Mouse (Mus musculus) small intestine, adult 2 months (tissue): Measurements from ENCODE around the gene Vkorc1. TPM values are rescaled to one million over a fixed set of nuclear protein-coding genes. Genes with fewer than 3 reads are reported as not detected.

ENCODE experiments used
- H3K27ac ChIP-seq: fragments of 200-500 bp; 2 replicates; pipeline ENCODE4 v1.5.1; 2012; ENCODE audit warnings: low read depth, low read length, control low read depth, inconsistent platforms; ENCODE audit not compliant: insufficient read depth
- H3K27me3 ChIP-seq: fragments of 200-500 bp; 2 replicates; pipeline ENCODE4 v1.6.1; 2012; ENCODE audit warnings: mild to moderate bottlenecking, moderate library complexity, low read length, inconsistent platforms; ENCODE audit not compliant: control insufficient read depth, insufficient read depth
- H3K36me3 ChIP-seq: fragments of 200-500 bp; 2 replicates; pipeline ENCODE4 v1.6.1; 2012; ENCODE audit warnings: mild to moderate bottlenecking, low read length, control low read depth, inconsistent platforms; ENCODE audit not compliant: control insufficient read depth, insufficient read depth
- H3K4me1 ChIP-seq: fragments of 200-500 bp; 2 replicates; pipeline ENCODE4 v1.6.1; 2012; ENCODE audit warnings: low read length, inconsistent platforms, mixed read lengths; ENCODE audit not compliant: control insufficient read depth, insufficient read depth, insufficient read length
- H3K4me3 ChIP-seq: fragments of 200-500 bp; 2 replicates; pipeline ENCODE4 v1.5.1; 2012; ENCODE audit warnings: low read depth, mild to moderate bottlenecking, control low read depth, inconsistent platforms, low read length, moderate library complexity
- CTCF ChIP-seq: fragments of 200-500 bp; IDR thresholded peaks from 2 replicates; pipeline ENCODE4 v1.5.1; 2012; ENCODE audit warnings: low read depth, mild to moderate bottlenecking, control low read depth, inconsistent platforms, low read length, moderate library complexity, mixed read lengths; ENCODE audit not compliant: insufficient replicate concordance, insufficient read length; ENCODE audit errors: extremely low read depth
- POLR2A ChIP-seq: fragments of 200-500 bp; IDR thresholded peaks from 2 replicates; pipeline ENCODE4 v1.6.1; 2012; ENCODE audit warnings: low read depth, mild to moderate bottlenecking, control low read depth, inconsistent platforms, low read length, moderate library complexity
- WGBS: fragments of 180-500 bp; shearing (Covaris S2); methylation state at CpG from one replicate; pipeline ENCODE4 v1.1.7; 2018; 5-methylcytosine and 5-hydroxymethylcytosine counted together
- polyA plus RNA-seq: library from polyadenylated mRNA; depleted of rRNA; stranded (reverse); fragments of >200 nt; gene quantifications from 2 replicates; pipeline ENCODE4 v1.2.3, GENCODE M21; 2012

Gene Vkorc1
- polyA plus RNA-seq, 1 experiment = 94.3 TPM

DNA sequence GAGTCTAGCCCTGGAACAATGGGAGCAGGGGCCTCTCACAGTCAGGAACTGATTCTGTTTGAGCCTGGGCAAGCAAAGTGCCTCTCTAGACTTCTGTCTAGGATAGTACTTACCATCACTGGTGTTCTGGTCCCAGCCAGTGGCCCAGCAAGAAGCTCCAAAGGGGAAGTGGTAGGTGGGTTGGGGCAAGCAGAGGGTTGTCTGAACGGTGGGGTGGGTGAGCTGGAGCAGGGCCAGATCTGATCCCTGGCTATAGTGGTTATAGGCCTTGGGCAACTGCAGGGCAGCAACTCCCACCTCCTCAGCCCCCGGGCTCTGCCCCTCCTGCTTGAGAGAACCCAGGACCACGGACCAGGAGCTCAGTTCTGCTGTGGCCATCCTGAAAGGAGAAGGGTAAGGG lies 6.6 kb downstream of the Vkorc1 start:
- Histone ChIP-seq H3K4me1 (peaks cover 2% of the 10 kb centered on the region; the same call in 1 of the 2 replicates), H3K27me3 (no peaks in the 10 kb centered on the region), H3K27ac (no peak overlapping the region), H3K4me3 (no peak overlapping the region), H3K36me3 (peaks cover 54% of the 10 kb centered on the region)
- TF ChIP-seq CTCF = no peak
- no peak for TF ChIP-seq POLR2A
- 67% methylated on average over 3 of the region's 3 CpGs for WGBS

DNA sequence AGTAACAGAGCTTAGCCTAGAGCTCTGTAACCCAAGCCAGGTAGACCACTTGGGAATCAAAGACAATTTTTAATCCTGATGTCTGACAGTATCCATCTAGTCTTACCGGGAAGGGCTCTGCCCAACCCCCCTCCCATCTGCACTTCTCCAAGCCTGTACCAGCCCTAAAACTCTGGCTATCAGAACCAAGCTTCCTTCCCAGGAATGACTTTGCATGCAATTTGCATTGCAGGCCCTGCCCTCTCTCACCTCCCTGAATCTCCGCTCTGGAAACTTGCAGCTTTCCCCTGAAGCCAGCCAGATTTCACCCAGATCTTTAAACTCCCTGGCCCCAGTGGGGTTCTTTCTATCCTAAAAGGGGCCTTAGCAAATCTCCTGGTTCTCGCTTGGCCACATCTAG lies 7.6 kb downstream of the Vkorc1 start:
- no peak overlapping the region for H3K27ac ChIP-seq
- TF ChIP-seq CTCF (no peak), POLR2A (no peak)
- no peaks in the 10 kb centered on the region for H3K27me3 ChIP-seq
- peaks cover 60% of the 10 kb centered on the region for H3K36me3 ChIP-seq
- H3K4me3 ChIP-seq = no peak overlapping the region
- WGBS = 86% methylated on average over 3 of the region's 3 CpGs
- H3K4me1 ChIP-seq = peaks cover 4% of the 10 kb centered on the region

DNA sequence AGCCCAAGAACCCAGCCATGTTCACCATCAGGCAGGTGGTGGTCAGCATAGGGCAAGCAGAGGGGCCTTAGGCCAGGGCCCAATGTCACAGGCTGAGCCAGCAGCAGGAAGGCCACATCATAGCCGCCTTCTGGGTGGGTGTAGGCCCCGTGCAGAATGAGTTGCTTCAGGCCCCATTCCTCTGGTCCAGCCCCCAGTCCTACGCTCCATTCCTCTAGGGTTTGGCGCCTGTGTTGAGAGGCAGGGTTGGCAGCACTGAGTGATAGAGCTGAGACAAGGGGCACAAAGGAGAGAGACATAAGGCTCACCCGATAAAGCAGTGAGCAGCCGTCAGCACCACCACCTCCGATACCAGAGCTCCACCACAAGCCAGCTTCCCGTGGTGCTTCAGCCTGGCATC lies 8.2 kb downstream of the Vkorc1 start:
- 85% methylated on average over 8 of the region's 8 CpGs for WGBS
- no peak overlapping the region for H3K27ac ChIP-seq
- no peak overlapping the region for H3K4me3 ChIP-seq
- peaks cover 66% of the 10 kb centered on the region for H3K36me3 ChIP-seq
- peaks cover 4% of the 10 kb centered on the region for H3K4me1 ChIP-seq
- no peaks in the 10 kb centered on the region for H3K27me3 ChIP-seq
- TF ChIP-seq CTCF = no peak
- no peak for TF ChIP-seq POLR2A

DNA sequence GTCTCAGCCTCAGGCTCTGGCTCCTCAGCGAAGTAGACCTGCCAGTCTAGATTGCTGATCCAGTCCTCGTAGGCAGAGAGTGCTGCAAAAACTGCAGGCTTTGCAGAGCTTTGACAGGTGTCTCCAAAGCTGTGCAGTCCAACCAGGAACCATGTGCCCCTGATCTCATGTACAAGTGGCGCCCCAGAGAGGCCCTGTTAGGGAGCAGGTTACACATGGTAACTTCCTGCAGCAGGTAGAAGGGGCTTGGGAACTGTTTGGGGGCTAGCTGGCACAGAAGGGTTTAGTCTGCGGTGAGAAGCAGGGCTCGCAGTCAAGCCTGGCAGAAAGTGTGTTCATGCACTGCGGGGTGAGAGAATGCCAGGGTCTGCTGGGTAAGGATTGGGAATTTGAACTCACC lies 8.9 kb downstream of the Vkorc1 start:
- H3K4me3 ChIP-seq = no peak overlapping the region
- H3K27me3 ChIP-seq = no peaks in the 10 kb centered on the region
- H3K4me1 ChIP-seq = peaks cover 4% of the 10 kb centered on the region
- peaks cover 73% of the 10 kb centered on the region for H3K36me3 ChIP-seq
- H3K27ac ChIP-seq = no peak overlapping the region
- 90% methylated on average over 6 of the region's 6 CpGs for WGBS
- no peak for TF ChIP-seq CTCF
- TF ChIP-seq POLR2A = no peak

GRCm38 (mm10) chr7:127885951-127886350 lies 9.5 kb downstream of the Vkorc1 start:
- Histone ChIP-seq H3K27me3 (no peaks in the 10 kb centered on the region), H3K4me1 (peaks cover 4% of the 10 kb centered on the region), H3K4me3 (no peak overlapping the region), H3K27ac (no peak overlapping the region), H3K36me3 (peaks cover 79% of the 10 kb centered on the region)
- TF ChIP-seq CTCF (no peak), POLR2A (no peak)
- WGBS = 34% methylated on average over 6 of the region's 6 CpGs

DNA sequence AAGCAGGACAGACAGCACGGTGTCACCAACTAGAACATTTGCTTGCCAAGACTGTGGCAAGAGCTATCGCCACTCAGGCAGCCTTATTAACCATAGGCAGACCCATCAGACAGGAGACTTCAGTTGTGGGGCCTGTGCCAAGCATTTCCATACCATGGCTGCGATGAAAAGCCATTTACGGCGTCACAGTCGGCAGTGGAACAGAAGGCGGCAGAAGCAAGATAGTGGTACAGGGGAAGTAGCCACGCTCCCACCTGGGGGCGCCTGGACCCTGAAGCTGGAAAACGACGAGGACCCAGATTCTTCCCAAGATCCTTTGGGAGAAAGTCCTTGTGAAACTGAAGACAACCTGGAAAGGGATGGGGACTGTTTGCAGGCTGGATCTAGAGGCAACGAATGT lies 15.0 kb downstream of the Vkorc1 start:
- no peaks in the 10 kb centered on the region for H3K27me3 ChIP-seq

GRCm38 (mm10) chr7:127879301-127879700 lies 16.1 kb downstream of the Vkorc1 start:
- 97% methylated on average over 9 of the region's 9 CpGs for WGBS
- no peak for TF ChIP-seq POLR2A
- no peak for TF ChIP-seq CTCF
- H3K36me3 ChIP-seq = peaks cover 57% of the 10 kb centered on the region

More for the DNA sequence above, 15.0 kb downstream of the Vkorc1 start:
- WGBS = 78% methylated on average over 12 of the region's 12 CpGs
- TF ChIP-seq POLR2A (no peak), CTCF (no peak)
- Histone ChIP-seq H3K36me3 (peaks cover 66% of the 10 kb centered on the region), H3K27ac (no peak overlapping the region), H3K4me3 (no peak overlapping the region), H3K4me1 (peaks cover 7% of the 10 kb centered on the region)

More at GRCm38 (mm10) chr7:127879301-127879700, 16.1 kb downstream of the Vkorc1 start:
- H3K27ac ChIP-seq = no peak overlapping the region
- H3K27me3 ChIP-seq = no peaks in the 10 kb centered on the region
- H3K4me1 ChIP-seq = peaks cover 7% of the 10 kb centered on the region
- no peak overlapping the region for H3K4me3 ChIP-seq
